Mouse (Mus musculus) left cerebral cortex, adult 18-20 months (tissue): ENCODE data around the gene Prr23a1. TPM values are rescaled to one million over a fixed set of nuclear protein-coding genes. Genes with fewer than 3 reads are reported as not detected.

Experiments used
- DNase-seq, 2 experiments: peaks; one replicate each; pipeline ENCODE4 v3.0.0; 2021 to 2022; ENCODE audit warnings: low spot score in 2 of 2, mixed read lengths in 1 of 2
- long read RNA-seq, 2 experiments: library from polyadenylated mRNA; stranded (forward); transcript quantifications; one replicate each; pipeline ENCODE4 v2.0.0; 2021
- total RNA-seq, 2 experiments: library from RNA; stranded (reverse); gene quantifications; 2 replicates each; pipeline ENCODE4 v1.2.3; 2021

The Prr23a1 gene
- not detected for total RNA-seq
- long read RNA-seq, experiment 1: 0 reads
- long read RNA-seq, experiment 2: 0 reads

DNA sequence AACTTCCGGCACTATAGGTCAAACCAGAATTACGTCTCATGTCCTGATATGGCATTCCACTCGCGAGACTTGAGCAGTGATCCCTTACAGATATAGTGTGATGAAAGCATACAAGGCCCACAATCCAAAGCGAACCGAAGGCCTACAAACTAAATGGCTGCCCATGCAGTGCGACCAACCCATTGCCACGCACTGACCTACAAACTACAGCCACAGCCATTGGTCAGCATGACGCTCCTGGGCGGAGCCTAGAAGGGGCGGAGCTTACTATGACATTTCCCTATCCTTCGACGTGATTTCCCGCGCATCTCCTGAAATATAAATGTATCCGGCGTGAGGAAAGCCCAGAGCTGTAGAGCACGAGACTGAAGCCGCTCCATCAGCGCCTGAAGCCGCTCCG, at the start of gene Prr23a1:
Prr23a1 (plus strand) TSS at position 387 of the 400 bp plus-strand sequence.
- DNase-seq: no peak

GRCm38 (mm10) chr9:98799021-98799420, 43.3 kb upstream of the Prr23a1 start:
- no peak for DNase-seq

DNA sequence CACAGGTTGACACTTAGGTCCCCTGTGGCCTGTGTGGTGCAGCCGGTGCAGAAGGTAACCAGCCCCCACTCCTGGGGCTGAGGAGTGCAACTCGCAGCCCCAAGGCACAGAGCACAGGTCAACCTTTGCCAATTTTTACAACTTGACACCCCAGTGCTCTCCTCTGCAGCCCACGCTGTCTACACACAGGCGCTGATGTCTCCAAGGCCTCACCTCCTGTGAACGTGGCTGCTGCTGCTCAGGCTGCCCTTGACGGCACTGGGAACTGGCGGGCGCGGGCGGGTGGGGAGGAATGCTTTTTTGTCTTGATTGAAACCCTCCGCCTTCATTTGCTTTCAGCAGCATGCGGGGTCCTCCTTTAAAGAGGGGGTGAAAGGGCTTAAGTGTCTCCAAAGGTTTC, 38.3 kb upstream of the Prr23a1 start:
- DNase-seq: no peak

DNA sequence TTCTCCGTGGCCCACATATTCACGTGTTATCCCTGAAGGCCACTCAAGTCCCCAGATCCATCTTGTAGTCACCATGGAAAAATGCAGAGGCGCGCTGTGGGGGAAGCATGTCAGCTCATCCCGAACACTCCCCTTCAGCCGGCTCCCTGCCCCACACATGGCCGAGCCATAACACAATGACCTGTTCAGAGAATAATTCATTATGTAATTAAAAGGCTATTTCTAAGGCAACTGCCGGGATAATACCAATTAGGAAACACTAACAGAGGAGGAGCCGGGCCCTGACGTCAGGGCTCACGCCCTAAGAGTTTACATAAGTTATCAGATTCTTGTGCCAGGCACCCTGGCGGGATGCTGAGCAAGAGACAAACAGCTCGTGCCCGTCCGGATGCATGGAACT, 36.8 kb upstream of the Prr23a1 start:
- DNase-seq: no peak

DNA sequence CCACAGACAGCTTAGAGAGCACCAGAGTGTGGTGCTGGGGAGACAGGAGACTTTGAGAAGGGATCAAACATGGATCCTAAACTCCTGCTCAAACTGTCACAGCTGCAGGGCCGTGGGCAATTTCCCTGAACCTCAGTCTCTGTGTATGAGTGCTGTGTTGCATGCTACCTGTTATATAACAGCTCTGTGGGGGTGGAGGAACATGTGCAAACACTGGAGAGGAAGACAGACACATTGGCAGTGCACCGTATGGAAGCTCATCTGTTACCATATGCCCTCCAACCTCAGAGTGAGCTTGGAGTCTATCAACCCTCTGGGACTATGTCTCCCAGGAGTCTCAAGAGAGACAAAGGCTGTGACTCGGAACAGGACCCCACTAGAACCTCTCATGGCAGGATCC, 36.4 kb upstream of the Prr23a1 start:
- DNase-seq: no peak

DNA sequence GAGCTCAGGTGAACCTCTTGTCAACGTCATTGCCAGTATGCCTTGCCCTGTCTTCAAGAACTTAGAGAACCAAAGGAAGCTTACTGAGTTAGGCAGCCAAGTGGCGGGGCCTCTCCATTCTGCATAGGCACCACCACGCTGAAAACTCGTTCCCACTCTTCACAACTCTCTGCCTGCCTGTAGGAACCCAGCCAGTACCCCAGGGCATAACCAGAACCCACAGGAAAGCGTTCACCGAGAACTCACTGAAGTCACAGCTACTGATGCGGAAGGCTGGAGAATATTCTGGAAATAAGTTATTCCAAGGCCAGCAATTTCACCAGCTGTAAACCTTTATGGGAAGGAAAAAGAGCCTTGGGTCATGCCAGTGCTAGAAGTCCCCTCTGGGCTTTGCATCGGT, 34.7 kb upstream of the Prr23a1 start:
- DNase-seq: no peak

DNA sequence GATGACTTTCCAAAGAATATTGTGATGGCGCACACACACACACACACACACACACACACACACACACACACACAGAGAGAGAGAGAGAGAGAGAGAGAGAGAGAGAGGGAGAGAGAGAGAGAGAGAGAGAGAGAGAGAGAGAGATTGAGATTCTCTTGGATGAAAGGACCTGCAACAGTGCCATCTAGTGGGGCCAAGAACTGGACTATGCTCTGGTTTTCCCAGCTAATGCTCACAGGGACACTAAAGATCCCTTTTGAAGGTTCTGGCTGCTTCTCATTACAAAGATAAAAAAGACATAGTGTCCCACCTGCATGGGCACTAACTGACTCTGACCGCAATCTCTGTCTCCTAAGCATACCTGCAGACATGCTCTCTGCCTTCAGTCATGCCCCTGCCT, 32.8 kb upstream of the Prr23a1 start:
- DNase-seq: peak; percentile 49 to 63

- no peak for DNase-seq
Measured at GRCm38 (mm10) chr9:98816066-98816465, 26.2 kb upstream of the Prr23a1 start.

- DNase-seq: no peak
Measured at GRCm38 (mm10) chr9:98817592-98817991, 24.7 kb upstream of the Prr23a1 start.

DNA sequence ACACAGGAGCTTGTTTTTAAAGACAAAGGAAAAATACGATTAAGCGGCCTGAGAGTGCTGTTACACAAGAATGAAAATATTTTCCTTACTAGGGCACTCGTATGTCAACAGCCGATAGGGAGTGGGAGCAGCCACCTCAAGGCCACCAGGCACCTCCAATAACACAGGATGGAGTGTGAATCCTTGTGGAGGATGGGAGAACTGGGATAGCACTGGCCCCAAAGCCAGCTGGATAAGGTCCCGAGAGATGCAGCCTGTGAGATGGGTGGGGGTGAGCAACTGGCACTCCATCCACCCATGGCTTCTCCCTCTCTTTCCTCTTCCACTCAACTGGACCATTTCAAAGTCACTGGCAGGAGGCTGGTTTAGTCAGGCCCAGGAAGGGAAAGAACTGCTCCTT, 23.3 kb upstream of the Prr23a1 start:
- DNase-seq: no peak

GRCm38 (mm10) chr9:98819481-98819880, 22.8 kb upstream of the Prr23a1 start:
- no peak for DNase-seq

DNA sequence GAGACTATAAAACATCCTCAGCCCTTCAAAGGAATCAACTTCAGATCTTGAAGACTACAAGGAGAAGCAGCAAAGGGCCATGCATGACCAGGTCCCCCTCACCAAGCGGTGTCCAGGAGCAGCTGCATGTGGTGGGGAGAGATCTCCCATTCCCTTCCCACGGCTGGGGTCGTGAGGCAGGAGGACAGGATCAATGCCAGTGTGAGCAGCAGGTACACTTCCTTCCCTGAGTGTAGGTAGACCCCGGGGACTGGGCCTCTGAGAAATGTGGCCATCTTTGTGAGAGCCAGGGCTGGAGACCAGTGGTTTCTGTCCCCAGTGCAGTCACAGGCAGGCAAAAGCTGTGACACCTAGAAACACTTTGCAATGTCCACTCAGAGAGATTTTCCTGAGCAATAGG, 21.8 kb upstream of the Prr23a1 start:
- no peak for DNase-seq

GRCm38 (mm10) chr9:98821067-98821466, 21.2 kb upstream of the Prr23a1 start:
- no peak for DNase-seq

DNA sequence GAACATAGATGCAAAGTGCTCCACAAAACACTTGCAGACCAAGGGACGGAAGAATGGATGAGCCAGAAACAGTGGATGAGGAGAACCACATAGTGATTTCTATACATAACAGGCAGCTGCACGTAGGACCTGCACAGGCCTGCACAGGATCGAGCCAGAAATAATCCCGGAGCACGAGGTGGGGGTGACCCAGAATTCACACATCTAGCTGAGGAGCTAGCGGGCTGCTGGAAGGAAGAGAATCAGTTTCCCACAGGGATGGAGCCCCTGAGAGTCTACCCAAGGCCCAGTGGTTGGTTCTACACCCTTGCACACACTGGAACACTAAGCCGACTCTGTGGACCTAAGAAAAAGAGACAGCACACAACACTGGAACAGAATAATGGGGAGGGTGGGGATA, 18.5 kb upstream of the Prr23a1 start:
- no peak for DNase-seq

DNA sequence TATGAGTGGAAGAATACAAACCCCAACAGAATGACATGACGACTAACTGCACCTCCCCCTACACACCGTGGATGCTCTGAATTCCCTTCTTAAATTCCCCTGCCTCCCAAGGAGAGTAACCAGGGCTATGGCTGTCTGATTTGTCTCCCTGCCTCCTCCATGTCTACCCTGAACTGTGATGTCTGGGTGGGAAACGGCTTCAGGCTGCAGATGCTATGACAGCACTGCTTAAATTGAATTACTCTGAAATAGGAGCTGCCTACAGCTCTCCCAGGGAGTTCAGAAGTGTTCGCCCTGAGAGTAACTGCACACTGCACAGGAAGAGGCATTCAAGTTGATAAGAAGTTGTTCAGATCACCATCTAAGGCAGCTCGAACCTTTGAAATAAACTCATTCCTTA, 12.8 kb upstream of the Prr23a1 start:
- no peak for DNase-seq

GRCm38 (mm10) chr9:98837537-98838074, 4.7 kb upstream of the Prr23a1 start:
- no peak for DNase-seq

DNA sequence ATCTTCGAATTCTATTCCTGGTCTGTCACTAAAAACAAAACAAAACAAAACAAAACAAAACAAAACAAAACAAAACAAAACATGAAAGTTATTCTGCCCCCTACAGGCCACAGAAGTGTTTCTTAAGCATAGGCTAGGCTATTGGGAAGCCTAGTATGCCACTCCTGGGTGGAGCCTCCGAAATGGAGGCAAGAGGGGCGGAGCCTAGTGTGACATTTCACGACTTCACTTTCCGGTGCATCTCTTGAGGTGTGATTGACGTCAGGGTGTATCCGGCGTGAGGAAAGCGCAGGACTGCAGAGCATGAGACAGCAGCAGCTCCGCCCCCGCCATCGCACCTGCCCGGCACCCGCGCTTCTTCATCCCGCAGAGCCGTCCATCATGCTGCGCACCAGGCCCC, 13.9 kb downstream of the Prr23a1 start, which contains the start of gene Prr23a2:
Prr23a2 (plus strand) TSS at position 285 of the 400 bp plus-strand sequence.
- DNase-seq: no peak

DNA sequence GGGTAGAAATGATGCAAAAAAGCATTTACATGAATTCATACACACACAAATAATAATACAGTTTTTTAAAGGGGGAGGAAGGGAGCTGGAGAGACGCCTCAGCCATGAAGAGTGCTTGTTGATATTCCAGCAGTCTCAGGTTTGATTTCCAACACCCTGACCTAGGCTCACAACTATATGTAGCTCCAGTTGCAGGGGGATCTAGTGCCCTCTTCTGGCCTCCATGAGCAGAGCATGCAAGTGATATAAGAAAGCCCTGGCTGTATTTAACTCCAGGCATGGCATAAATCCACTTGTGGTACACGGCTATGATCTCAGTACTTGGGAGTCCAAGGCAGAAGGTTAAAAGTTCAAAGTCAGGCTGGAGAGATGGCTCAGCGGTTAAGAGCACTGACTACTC, 21.2 kb downstream of the Prr23a1 start:
- DNase-seq: no peak

GRCm38 (mm10) chr9:98864571-98864970, 22.3 kb downstream of the Prr23a1 start, which contains the start of gene Prr23a3:
Gene Prr23a3 (plus strand): TSS chr9:98864767.
- no peak for DNase-seq
